Mouse (Mus musculus): ENCODE data around the gene Ccdc60.

Gene Ccdc60

GRCm38 (mm10) chr5:116269212-116270145, 19.3 kb downstream of the Ccdc60 start:
- DNase-seq: no peak

GRCm38 (mm10) chr5:116262689-116263088, 26.1 kb downstream of the Ccdc60 start:
- DNase-seq: no peak

GRCm38 (mm10) chr5:116261944-116262343, 26.8 kb downstream of the Ccdc60 start:
- DNase-seq: no peak

GRCm38 (mm10) chr5:116260356-116260755, 28.4 kb downstream of the Ccdc60 start:
- DNase-seq: no peak

- no peak for DNase-seq
Measured at GRCm38 (mm10) chr5:116258321-116258860, 30.4 kb downstream of the Ccdc60 start.

- DNase-seq: no peak
Measured at GRCm38 (mm10) chr5:116253914-116254313, 34.9 kb downstream of the Ccdc60 start.

GRCm38 (mm10) chr5:116252186-116252585, 36.6 kb downstream of the Ccdc60 start:
- DNase-seq: no peak

- DNase-seq: no peak
Measured at GRCm38 (mm10) chr5:116246642-116247041, 42.1 kb downstream of the Ccdc60 start.

GRCm38 (mm10) chr5:116244476-116244875, 44.3 kb downstream of the Ccdc60 start:
- DNase-seq: no peak

- DNase-seq: no peak
Measured at GRCm38 (mm10) chr5:116243622-116244021, 45.2 kb downstream of the Ccdc60 start.

GRCm38 (mm10) chr5:116231841-116232643, 56.7 kb downstream of the Ccdc60 start:
- DNase-seq: no peak

- DNase-seq: no peak
Measured at GRCm38 (mm10) chr5:116228414-116228813, 60.4 kb downstream of the Ccdc60 start.

- no peak for DNase-seq
Measured at GRCm38 (mm10) chr5:116224023-116224422, 64.8 kb downstream of the Ccdc60 start.

- no peak for DNase-seq
Measured at GRCm38 (mm10) chr5:116221916-116222315, 66.9 kb downstream of the Ccdc60 start.

- no peak for DNase-seq
Measured at GRCm38 (mm10) chr5:116219288-116219687, 69.5 kb downstream of the Ccdc60 start.

GRCm38 (mm10) chr5:116212706-116213105, 76.1 kb downstream of the Ccdc60 start:
- DNase-seq: no peak

GRCm38 (mm10) chr5:116209378-116210091, 79.2 kb downstream of the Ccdc60 start:
- no peak for DNase-seq

GRCm38 (mm10) chr5:116208741-116209368, 79.9 kb downstream of the Ccdc60 start:
- DNase-seq: no peak

GRCm38 (mm10) chr5:116202692-116203091, 86.1 kb downstream of the Ccdc60 start:
- no peak for DNase-seq

- no peak for DNase-seq
Measured at GRCm38 (mm10) chr5:116194499-116194898, 94.3 kb downstream of the Ccdc60 start.

- DNase-seq: no peak
Measured at GRCm38 (mm10) chr5:116192693-116193092, 96.1 kb downstream of the Ccdc60 start.

GRCm38 (mm10) chr5:116191596-116191995, 97.2 kb downstream of the Ccdc60 start:
- no peak for DNase-seq

Data from spleen, adult 18-20 months (tissue).